Mouse (Mus musculus): ENCODE measurements around the gene Cyp4f17. TPM values are rescaled to one million over a fixed set of nuclear protein-coding genes. Genes with fewer than 3 reads are reported as not detected.
"Not testable (repeated sequence)": the region's sequence is repeated elsewhere in the genome, so short reads cannot be mapped to it uniquely, and the experiment has no call there.

Cyp4f17 gene
- polyA plus RNA-seq, 1 experiment = 11.5 TPM

- H3K27ac ChIP-seq (ENCODE audit: insufficient read depth, low read length) = no peak overlapping the region
- no peaks in the 10 kb centered on the region for H3K36me3 ChIP-seq (ENCODE audit: control insufficient read depth, insufficient read depth, low read length, poor library complexity, severe bottlenecking)
- H3K4me3 ChIP-seq (ENCODE audit: low read depth, low read length) = no peak overlapping the region
- H3K9ac ChIP-seq (ENCODE audit: low read depth, poor library complexity, severe bottlenecking) = no peak overlapping the region
- H3K9me3 ChIP-seq (replicated peaks; ENCODE audit: control insufficient read depth, insufficient read depth, low read length, poor library complexity, severe bottlenecking) = no peaks in the 10 kb centered on the region
- TF ChIP-seq CTCF (IDR thresholded peaks at IDR 0.05; ENCODE audit: low read depth, low read length) = peak; percentile 14
- TF ChIP-seq POLR2A (IDR thresholded peaks at IDR 0.05; ENCODE audit: insufficient read depth, low read length) = no peak
- no peak for TF ChIP-seq EP300 (IDR thresholded peaks at IDR 0.05; ENCODE audit: insufficient read depth, low read depth, low read length)
- no peaks in the 10 kb centered on the region for H3K27me3 ChIP-seq (ENCODE audit: control insufficient read depth, insufficient read depth, low read length, poor library complexity, severe bottlenecking)
- no peaks in the 10 kb centered on the region for H3K4me1 ChIP-seq (ENCODE audit: control insufficient read depth, insufficient read depth, low read length)
Observed at GRCm38 (mm10) chr17:32494601-32495000, 11.2 kb upstream of the Cyp4f17 start.

GRCm38 (mm10) chr17:32500511-32500910 is 5.3 kb upstream of the Cyp4f17 start:
- not testable (repeated sequence) for H3K4me1 ChIP-seq (ENCODE audit: control insufficient read depth, insufficient read depth, low read length); H3K27ac ChIP-seq (ENCODE audit: insufficient read depth, low read length); H3K9me3 ChIP-seq (replicated peaks; ENCODE audit: control insufficient read depth, insufficient read depth, low read length, poor library complexity, severe bottlenecking); H3K36me3 ChIP-seq (ENCODE audit: control insufficient read depth, insufficient read depth, low read length, poor library complexity, severe bottlenecking); H3K27me3 ChIP-seq (ENCODE audit: control insufficient read depth, insufficient read depth, low read length, poor library complexity, severe bottlenecking); H3K4me3 ChIP-seq (ENCODE audit: low read depth, low read length); H3K9ac ChIP-seq (ENCODE audit: low read depth, poor library complexity, severe bottlenecking)

- no peak overlapping the region for H3K4me3 ChIP-seq (ENCODE audit: low read depth, low read length)
- no peak for TF ChIP-seq POLR2A (IDR thresholded peaks at IDR 0.05; ENCODE audit: insufficient read depth, low read length)
- no peak for TF ChIP-seq CTCF (IDR thresholded peaks at IDR 0.05; ENCODE audit: low read depth, low read length)
- TF ChIP-seq EP300 (IDR thresholded peaks at IDR 0.05; ENCODE audit: insufficient read depth, low read depth, low read length) = no peak
Observed at GRCm38 (mm10) chr17:32501051-32501450, 4.8 kb upstream of the Cyp4f17 start.

GRCm38 (mm10) chr17:32503111-32503510 is 2.7 kb upstream of the Cyp4f17 start:
- no peaks in the 10 kb centered on the region for H3K27me3 ChIP-seq (ENCODE audit: control insufficient read depth, insufficient read depth, low read length, poor library complexity, severe bottlenecking)
- no peaks in the 10 kb centered on the region for H3K36me3 ChIP-seq (ENCODE audit: control insufficient read depth, insufficient read depth, low read length, poor library complexity, severe bottlenecking)
- no peaks in the 10 kb centered on the region for H3K4me1 ChIP-seq (ENCODE audit: control insufficient read depth, insufficient read depth, low read length)
- H3K27ac ChIP-seq (ENCODE audit: insufficient read depth, low read length) = no peak overlapping the region
- H3K4me3 ChIP-seq (ENCODE audit: low read depth, low read length) = no peak overlapping the region
- TF ChIP-seq EP300 (IDR thresholded peaks at IDR 0.05; ENCODE audit: insufficient read depth, low read depth, low read length) = no peak
- TF ChIP-seq POLR2A (IDR thresholded peaks at IDR 0.05; ENCODE audit: insufficient read depth, low read length) = no peak
- no peak for TF ChIP-seq CTCF (IDR thresholded peaks at IDR 0.05; ENCODE audit: low read depth, low read length)
- no peaks in the 10 kb centered on the region for H3K9me3 ChIP-seq (replicated peaks; ENCODE audit: control insufficient read depth, insufficient read depth, low read length, poor library complexity, severe bottlenecking)
- H3K9ac ChIP-seq (ENCODE audit: low read depth, poor library complexity, severe bottlenecking) = no peak overlapping the region

More at GRCm38 (mm10) chr17:32501051-32501450, 4.8 kb upstream of the Cyp4f17 start:
- no peak overlapping the region for H3K27ac ChIP-seq (ENCODE audit: insufficient read depth, low read length)
- H3K4me1 ChIP-seq (ENCODE audit: control insufficient read depth, insufficient read depth, low read length) = no peaks in the 10 kb centered on the region
- no peaks in the 10 kb centered on the region for H3K36me3 ChIP-seq (ENCODE audit: control insufficient read depth, insufficient read depth, low read length, poor library complexity, severe bottlenecking)
- no peak overlapping the region for H3K9ac ChIP-seq (ENCODE audit: low read depth, poor library complexity, severe bottlenecking)
- no peaks in the 10 kb centered on the region for H3K9me3 ChIP-seq (replicated peaks; ENCODE audit: control insufficient read depth, insufficient read depth, low read length, poor library complexity, severe bottlenecking)
- H3K27me3 ChIP-seq (ENCODE audit: control insufficient read depth, insufficient read depth, low read length, poor library complexity, severe bottlenecking) = no peaks in the 10 kb centered on the region

GRCm38 (mm10) chr17:32506729-32507245 is 937 bp downstream of the Cyp4f17 start:
- Histone ChIP-seq H3K9me3 (replicated peaks; ENCODE audit: control insufficient read depth, insufficient read depth, low read length, poor library complexity, severe bottlenecking) (no peaks in the 10 kb centered on the region), H3K4me1 (ENCODE audit: control insufficient read depth, insufficient read depth, low read length) (no peaks in the 10 kb centered on the region), H3K9ac (ENCODE audit: low read depth, poor library complexity, severe bottlenecking) (peak overlapping the region; percentile 94), H3K4me3 (ENCODE audit: low read depth, low read length) (peak overlapping the region; percentile 72), H3K27ac (ENCODE audit: insufficient read depth, low read length) (peak overlapping the region; percentile 40), H3K36me3 (ENCODE audit: control insufficient read depth, insufficient read depth, low read length, poor library complexity, severe bottlenecking) (0 out of 2 replicates have a peak, but pooled peaks cover 2% of the 10 kb centered on the region), H3K27me3 (ENCODE audit: control insufficient read depth, insufficient read depth, low read length, poor library complexity, severe bottlenecking) (no peaks in the 10 kb centered on the region)
- TF ChIP-seq POLR2A (IDR thresholded peaks at IDR 0.05; ENCODE audit: insufficient read depth, low read length) = no peak
- TF ChIP-seq EP300 (IDR thresholded peaks at IDR 0.05; ENCODE audit: insufficient read depth, low read depth, low read length) = no peak
- TF ChIP-seq CTCF (IDR thresholded peaks at IDR 0.05; ENCODE audit: low read depth, low read length) = no peak

GRCm38 (mm10) chr17:32516126-32516525 is 10.3 kb downstream of the Cyp4f17 start:
- Histone ChIP-seq H3K9ac (ENCODE audit: low read depth, poor library complexity, severe bottlenecking) (no peak overlapping the region), H3K36me3 (ENCODE audit: control insufficient read depth, insufficient read depth, low read length, poor library complexity, severe bottlenecking) (no peaks in the 10 kb centered on the region; the same call in 1 of the 2 replicates), H3K27ac (ENCODE audit: insufficient read depth, low read length) (no peak overlapping the region), H3K4me3 (ENCODE audit: low read depth, low read length) (no peak overlapping the region), H3K9me3 (replicated peaks; ENCODE audit: control insufficient read depth, insufficient read depth, low read length, poor library complexity, severe bottlenecking) (no peaks in the 10 kb centered on the region), H3K27me3 (ENCODE audit: control insufficient read depth, insufficient read depth, low read length, poor library complexity, severe bottlenecking) (no peaks in the 10 kb centered on the region), H3K4me1 (ENCODE audit: control insufficient read depth, insufficient read depth, low read length) (no peaks in the 10 kb centered on the region)
- TF ChIP-seq POLR2A (IDR thresholded peaks at IDR 0.05; ENCODE audit: insufficient read depth, low read length) = no peak
- no peak for TF ChIP-seq CTCF (IDR thresholded peaks at IDR 0.05; ENCODE audit: low read depth, low read length)
- no peak for TF ChIP-seq EP300 (IDR thresholded peaks at IDR 0.05; ENCODE audit: insufficient read depth, low read depth, low read length)

All from ES-Bruce4 (cell line).